Mouse (Mus musculus): ENCODE data around the gene Col18a1. TPM values are rescaled to one million over a fixed set of nuclear protein-coding genes. Genes with fewer than 3 reads are reported as not detected.

Gene Col18a1
- polyA plus RNA-seq, 1 experiment from 2014 or later = 29.7 TPM

DNA sequence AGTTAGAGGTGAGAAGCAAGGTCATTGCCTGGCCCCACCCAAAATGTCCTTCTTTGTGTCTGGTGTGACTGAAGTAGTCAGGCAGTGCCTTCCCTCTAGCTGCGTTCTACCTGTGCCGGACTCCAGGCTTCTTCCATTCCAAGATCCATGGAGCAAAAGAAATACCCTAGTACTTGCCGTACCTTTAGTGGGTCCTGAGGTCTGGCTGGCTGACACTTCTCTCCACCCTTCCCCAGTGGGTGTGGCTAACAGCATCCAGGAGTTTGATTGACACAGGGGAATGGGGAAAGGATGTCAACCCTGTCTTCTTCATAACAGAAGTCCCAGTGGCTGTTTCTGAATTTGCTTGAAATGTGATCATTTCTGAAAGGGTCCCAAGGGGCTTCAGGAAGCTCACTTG is 117.7 kb downstream of the Col18a1 start:
- Histone ChIP-seq H3K27me3 (no peaks in the 10 kb centered on the region), H3K27ac (no peak overlapping the region), H3K4me3 (replicated peaks) (no peak overlapping the region), H3K9me3 (replicated peaks) (no peaks in the 10 kb centered on the region), H3K9ac (no peak overlapping the region), H3K4me1 (replicated peaks) (no peaks in the 10 kb centered on the region), H3K36me3 (peaks cover 86% of the 10 kb centered on the region), H3K4me2 (no peak overlapping the region)
- DNase-seq (no peak), ATAC-seq (ENCODE audit: low read depth) (no peak)
- 76% methylated on average over 3 of the region's 3 CpGs for WGBS (ENCODE audit: insufficient replicate concordance)

DNA sequence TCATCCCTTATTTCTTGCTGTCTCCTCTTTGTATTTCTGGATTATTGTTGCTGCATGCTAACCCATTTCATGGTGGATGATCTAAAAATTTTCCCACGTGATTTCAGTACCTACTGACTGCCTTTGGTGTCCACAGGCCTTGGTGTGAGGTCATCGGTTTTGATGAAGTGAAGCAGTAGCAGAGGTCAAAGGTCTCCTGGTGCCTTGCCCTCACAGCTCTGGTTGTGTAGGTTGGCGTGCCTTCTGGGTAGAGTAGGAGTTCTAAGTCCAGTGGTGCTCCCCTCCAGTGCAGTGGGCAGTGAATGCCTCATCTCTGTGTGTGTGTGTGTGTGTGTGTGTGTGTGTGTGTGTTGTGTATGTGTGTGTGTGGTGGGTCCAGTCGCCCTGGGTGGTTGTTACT is 118.2 kb downstream of the Col18a1 start:
- Histone ChIP-seq H3K4me2 (no peak overlapping the region), H3K27ac (no peak overlapping the region), H3K27me3 (no peaks in the 10 kb centered on the region), H3K36me3 (peaks cover 86% of the 10 kb centered on the region), H3K4me3 (replicated peaks) (no peak overlapping the region), H3K9me3 (replicated peaks) (no peaks in the 10 kb centered on the region), H3K4me1 (replicated peaks) (no peaks in the 10 kb centered on the region), H3K9ac (no peak overlapping the region)
- 60% methylated on average over 4 of the region's 4 CpGs for WGBS (ENCODE audit: insufficient replicate concordance)
- DNase-seq (no peak), ATAC-seq (ENCODE audit: low read depth) (no peak)

GRCm38 (mm10) chr10:77038579-77039174 is 127.7 kb downstream of the Col18a1 start:
- Histone ChIP-seq H3K4me2 (no peak overlapping the region), H3K9ac (no peak overlapping the region), H3K4me1 (replicated peaks) (peaks cover 26% of the 10 kb centered on the region), H3K27ac (no peak overlapping the region), H3K27me3 (no peaks in the 10 kb centered on the region), H3K36me3 (peaks cover 62% of the 10 kb centered on the region), H3K9me3 (replicated peaks) (no peaks in the 10 kb centered on the region), H3K4me3 (replicated peaks) (no peak overlapping the region)
- DNase-seq (no peak), ATAC-seq (ENCODE audit: low read depth) (no peak)
- 81% methylated on average over 8 of the region's 8 CpGs for WGBS (ENCODE audit: insufficient replicate concordance)

- no peak for ATAC-seq (ENCODE audit: low read depth)
- 63% methylated on average over 6 of the region's 6 CpGs for WGBS (ENCODE audit: insufficient replicate concordance)
These were observed 130.9 kb downstream of the Col18a1 start for GRCm38 (mm10) chr10:77035487-77035886.

GRCm38 (mm10) chr10:77033323-77034025 is 132.9 kb downstream of the Col18a1 start:
- Histone ChIP-seq H3K4me2 (peak overlapping the region; percentile 97), H3K9me3 (replicated peaks) (no peaks in the 10 kb centered on the region), H3K4me3 (replicated peaks) (peak overlapping the region; percentile 73), H3K36me3 (peaks cover 12% of the 10 kb centered on the region), H3K27ac (no peak overlapping the region), H3K9ac (peak overlapping the region; percentile 77), H3K27me3 (0 out of 2 replicates have a peak, but pooled peaks cover 4% of the 10 kb centered on the region), H3K4me1 (replicated peaks) (peaks cover 47% of the 10 kb centered on the region)
- ATAC-seq (ENCODE audit: low read depth) (peak; percentile 64), DNase-seq (peak; percentile 29)
- under 1% methylated on average over 30 of the region's 30 CpGs for WGBS (ENCODE audit: insufficient replicate concordance)

More at GRCm38 (mm10) chr10:77035487-77035886, 130.9 kb downstream of the Col18a1 start:
- DNase-seq = no peak
- Histone ChIP-seq H3K36me3 (peaks cover 32% of the 10 kb centered on the region), H3K27ac (no peak overlapping the region), H3K9ac (peak overlapping the region; percentile 77), H3K9me3 (replicated peaks) (no peaks in the 10 kb centered on the region), H3K4me2 (peak overlapping the region; percentile 97), H3K4me3 (replicated peaks) (peak overlapping the region; percentile 73), H3K4me1 (replicated peaks) (peaks cover 47% of the 10 kb centered on the region), H3K27me3 (0 out of 2 replicates have a peak, but pooled peaks cover 4% of the 10 kb centered on the region)

- H3K4me1 ChIP-seq (replicated peaks) = peaks cover 47% of the 10 kb centered on the region
- H3K36me3 ChIP-seq = 0 out of 2 replicates have a peak, but pooled peaks cover 5% of the 10 kb centered on the region
- peak overlapping the region; percentile 97 for H3K4me2 ChIP-seq
- H3K4me3 ChIP-seq (replicated peaks) = peak overlapping the region; percentile 73
- 0 out of 2 replicates have a peak, but pooled peaks cover 4% of the 10 kb centered on the region for H3K27me3 ChIP-seq
- ATAC-seq (ENCODE audit: low read depth) (peak; percentile 86), DNase-seq (peak; percentile 92)
- H3K9me3 ChIP-seq (replicated peaks) = no peaks in the 10 kb centered on the region
- under 1% methylated on average over 49 of the region's 49 CpGs for WGBS (ENCODE audit: insufficient replicate concordance)
- H3K9ac ChIP-seq = peak overlapping the region; percentile 77
- 0 out of 2 replicates have a peak overlapping the region, but pooled peaks have one; percentile 13 for H3K27ac ChIP-seq
These were observed 133.6 kb downstream of the Col18a1 start for GRCm38 (mm10) chr10:77032591-77033322.

DNA sequence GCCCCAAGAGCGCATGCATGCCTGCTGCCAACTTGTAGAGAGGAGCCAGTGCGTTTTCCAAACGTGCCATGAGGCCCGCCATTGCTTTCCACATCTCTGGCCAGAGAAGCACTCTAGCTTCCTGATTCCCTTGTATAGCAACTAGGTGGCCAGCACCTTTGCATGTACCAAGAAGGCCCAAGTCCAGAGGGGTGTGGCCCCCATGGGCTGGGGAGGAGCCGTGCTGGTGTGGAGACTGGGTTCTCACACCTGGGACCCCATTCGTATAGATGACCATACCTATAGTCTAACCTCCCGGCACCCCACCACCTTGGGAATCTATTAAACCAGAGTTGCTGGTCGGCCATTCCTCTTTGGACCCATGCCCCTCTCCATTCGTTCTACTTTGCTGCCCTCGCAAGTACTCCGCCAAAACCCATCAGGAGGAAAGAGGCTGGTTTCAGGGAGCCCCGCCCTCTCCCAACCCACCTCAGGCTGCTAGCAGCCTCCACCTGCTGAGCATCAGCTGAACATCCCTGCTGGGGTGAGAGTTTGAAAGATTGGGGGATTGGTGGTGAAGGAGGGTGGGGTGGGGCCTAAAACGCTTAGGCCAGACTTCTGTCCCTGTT is 134.5 kb downstream of the Col18a1 start, which contains the start of gene Slc19a1:
Slc19a1 (plus strand) TSS at position 474 of the 608 bp plus-strand sequence.
- H3K4me1 ChIP-seq (replicated peaks) = peaks cover 47% of the 10 kb centered on the region
- ATAC-seq (ENCODE audit: low read depth) = no peak
- peak within 1 kb of the TSS; percentile 97 for H3K4me2 ChIP-seq
- no peaks in the 10 kb centered on the region for H3K9me3 ChIP-seq (replicated peaks)
- peak within 1 kb of the TSS; percentile 77 for H3K9ac ChIP-seq
- H3K27ac ChIP-seq = 0 out of 2 replicates have a peak within 1 kb of the TSS, but pooled peaks have one; percentile 13
- H3K36me3 ChIP-seq = no peaks in the 10 kb centered on the region
- DNase-seq = no peak
- peak within 1 kb of the TSS; percentile 73 for H3K4me3 ChIP-seq (replicated peaks)
- H3K27me3 ChIP-seq = 0 out of 2 replicates have a peak, but pooled peaks cover 4% of the 10 kb centered on the region
- 55% methylated on average over 13 of the region's 13 CpGs for WGBS (ENCODE audit: insufficient replicate concordance)

- Histone ChIP-seq H3K4me1 (replicated peaks) (peaks cover 39% of the 10 kb centered on the region), H3K36me3 (no peaks in the 10 kb centered on the region), H3K9ac (no peak overlapping the region), H3K27me3 (0 out of 2 replicates have a peak, but pooled peaks cover 4% of the 10 kb centered on the region), H3K4me2 (no peak overlapping the region), H3K4me3 (replicated peaks) (no peak overlapping the region), H3K27ac (no peak overlapping the region), H3K9me3 (replicated peaks) (no peaks in the 10 kb centered on the region)
- DNase-seq = no peak
- 63% methylated on average over 5 of the region's 5 CpGs for WGBS (ENCODE audit: insufficient replicate concordance)
- no peak for ATAC-seq (ENCODE audit: low read depth)
These were observed 135.7 kb downstream of the Col18a1 start for GRCm38 (mm10) chr10:77030666-77031065.

- no peak for DNase-seq
- Histone ChIP-seq H3K27ac (no peak overlapping the region), H3K9me3 (replicated peaks) (no peaks in the 10 kb centered on the region), H3K9ac (no peak overlapping the region), H3K4me2 (no peak overlapping the region), H3K36me3 (no peaks in the 10 kb centered on the region), H3K27me3 (peaks cover 4% of the 10 kb centered on the region; the same call in 1 of the 2 replicates), H3K4me1 (replicated peaks) (peaks cover 31% of the 10 kb centered on the region), H3K4me3 (replicated peaks) (no peak overlapping the region)
- no peak for ATAC-seq (ENCODE audit: low read depth)
- WGBS (ENCODE audit: insufficient replicate concordance) = 69% methylated on average over 4 of the region's 4 CpGs
These were observed 136.6 kb downstream of the Col18a1 start for GRCm38 (mm10) chr10:77029761-77030160.

DNA sequence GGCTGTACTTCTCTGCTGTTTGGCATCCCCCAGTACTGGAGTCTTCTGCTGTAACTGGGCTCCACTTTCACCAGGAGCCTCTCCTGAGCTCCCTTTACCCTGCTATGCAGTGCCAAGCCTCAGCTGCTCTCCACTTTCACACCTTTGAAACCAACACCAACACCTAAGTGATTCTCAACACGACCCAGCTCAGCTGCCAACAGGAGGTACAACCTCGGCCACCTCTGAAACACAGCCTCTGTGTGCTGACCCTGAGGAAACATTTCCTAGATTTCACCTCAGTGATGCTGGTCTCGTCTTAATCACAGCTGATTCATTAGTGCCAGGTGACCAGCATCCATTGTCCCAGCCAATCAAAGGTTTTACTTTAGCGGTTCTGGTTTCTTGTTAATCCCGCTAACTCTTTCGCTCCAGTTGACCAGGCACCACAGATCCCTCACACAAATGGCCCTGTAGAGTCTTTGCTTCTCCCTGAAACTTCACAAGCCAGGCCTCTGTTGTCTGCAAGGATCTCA is 137.5 kb downstream of the Col18a1 start:
- peaks cover 7% of the 10 kb centered on the region; the same call in 1 of the 2 replicates for H3K27me3 ChIP-seq
- no peak overlapping the region for H3K27ac ChIP-seq
- H3K36me3 ChIP-seq = no peaks in the 10 kb centered on the region
- H3K9ac ChIP-seq = no peak overlapping the region
- H3K4me1 ChIP-seq (replicated peaks) = peaks cover 30% of the 10 kb centered on the region
- DNase-seq (no peak), ATAC-seq (ENCODE audit: low read depth) (no peak)
- WGBS (ENCODE audit: insufficient replicate concordance) = 61% methylated on average over 6 of the region's 6 CpGs
- H3K9me3 ChIP-seq (replicated peaks) = no peaks in the 10 kb centered on the region
- no peak overlapping the region for H3K4me3 ChIP-seq (replicated peaks)
- H3K4me2 ChIP-seq = no peak overlapping the region

Measured in liver, embryonic 13.5 days (tissue).